Comparison of ENCODE assay signal across 35 mouse cellular contexts in the genomic region with DNA sequence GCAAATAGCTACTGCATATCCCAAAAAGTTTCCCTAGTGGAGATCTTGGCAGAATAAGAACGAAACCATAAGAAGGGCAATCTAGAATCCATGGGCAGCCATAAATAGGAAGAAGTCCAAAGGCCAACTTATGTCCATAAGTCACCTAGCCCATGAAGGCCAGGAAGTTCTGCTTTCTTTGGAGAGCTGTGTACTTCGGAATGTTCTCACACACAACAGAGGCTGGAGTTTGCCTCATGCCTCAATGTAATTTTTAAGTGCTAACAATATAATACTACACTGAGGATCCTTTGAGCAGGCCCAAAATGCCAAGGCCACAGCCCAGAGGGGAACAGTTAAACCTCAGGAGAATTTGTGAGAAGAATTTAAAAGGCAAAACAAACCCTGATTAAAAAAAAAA.
"Had no signal": no experiment of that assay in that cellular context is flagged by ENCODE, and none has a peak within 500 bp of the region (broad histone marks: within the 10 kb centered on the region; RNA-seq: fewer than 3 reads in every experiment).

No protein-coding gene starts in this region.

- H3K9ac ChIP-seq: heart, embryonic 12.5 days; heart, embryonic 13.5 days; heart, embryonic 15.5 days; hindbrain, embryonic 12.5 days; hindbrain, embryonic 13.5 days; hindbrain, embryonic 14.5 days; hindbrain, embryonic 15.5 days; intestine, embryonic 15.5 days; kidney, embryonic 15.5 days had no signal

- ATAC-seq: hindbrain, embryonic 16.5 days; hindbrain, postnatal 0 days; inflammation-experienced regulatory T-cells, adult 6 months; intestine, embryonic 15.5 days; intestine, embryonic 16.5 days; intestine, postnatal 0 days had no signal

- H3K4me1 ChIP-seq: heart, embryonic 10.5 days; heart, embryonic 12.5 days; heart, embryonic 13.5 days; heart, embryonic 15.5 days; hindbrain, embryonic 10.5 days; hindbrain, embryonic 12.5 days; hindbrain, embryonic 13.5 days; hindbrain, embryonic 15.5 days; intestine, embryonic 15.5 days; kidney, embryonic 15.5 days had no signal

- H3K27ac ChIP-seq: heart, embryonic 10.5 days; heart, embryonic 13.5 days; heart, embryonic 15.5 days; hindbrain, embryonic 10.5 days; hindbrain, embryonic 12.5 days; hindbrain, embryonic 13.5 days; hindbrain, embryonic 14.5 days; hindbrain, embryonic 15.5 days; hindbrain, postnatal 0 days; intestine, embryonic 15.5 days; kidney, embryonic 15.5 days; kidney, postnatal 0 days; layer of hippocampus, adult 2 months had no signal

- H3K9me3 ChIP-seq: heart, embryonic 10.5 days; heart, embryonic 12.5 days; heart, embryonic 13.5 days; heart, embryonic 15.5 days; hindbrain, embryonic 10.5 days; hindbrain, embryonic 12.5 days; hindbrain, embryonic 13.5 days; hindbrain, embryonic 15.5 days; intestine, embryonic 15.5 days; kidney, embryonic 15.5 days had no signal

- H3K4me3 ChIP-seq: heart, embryonic 10.5 days; heart, embryonic 12.5 days; heart, embryonic 13.5 days; heart, embryonic 15.5 days; hindbrain, embryonic 10.5 days; hindbrain, embryonic 12.5 days; hindbrain, embryonic 13.5 days; hindbrain, embryonic 15.5 days; intestine, embryonic 15.5 days; kidney, embryonic 15.5 days; layer of hippocampus, adult 2 months had no signal

- H3K4me2 ChIP-seq: heart, embryonic 11.5 days; heart, embryonic 12.5 days; heart, embryonic 13.5 days; heart, embryonic 15.5 days; hindbrain, embryonic 12.5 days; hindbrain, embryonic 13.5 days; hindbrain, embryonic 14.5 days; hindbrain, embryonic 15.5 days; intestine, embryonic 15.5 days; kidney, embryonic 15.5 days had no signal

- H3K27me3 ChIP-seq: heart, embryonic 12.5 days; heart, embryonic 13.5 days; heart, embryonic 15.5 days; hindbrain, embryonic 12.5 days; hindbrain, embryonic 13.5 days; hindbrain, embryonic 15.5 days; intestine, embryonic 15.5 days; kidney, embryonic 15.5 days had no signal

- H3K36me3 ChIP-seq: heart, embryonic 10.5 days; heart, embryonic 12.5 days; heart, embryonic 13.5 days; heart, embryonic 15.5 days; hindbrain, embryonic 10.5 days; hindbrain, embryonic 12.5 days; hindbrain, embryonic 13.5 days; hindbrain, embryonic 15.5 days; intestine, embryonic 15.5 days; kidney, embryonic 15.5 days had no signal

- DNase-seq: heart, postnatal 10 days; heart, postnatal 14 days; heart, postnatal 36 days; heart, postnatal 4 days; kidney, adult 11 months; kidney, adult 18-20 months; kidney, adult 2 months; kidney, adult 8-10 months; kidney, adult 9 months; kidney, postnatal 10 days; kidney, postnatal 14 days; kidney, postnatal 25 days; kidney, postnatal 36 days; kidney, postnatal 4 days; layer of hippocampus, adult 9-11 months; layer of hippocampus, postnatal 36 days had no signal
